Mouse (Mus musculus): ENCODE data around the gene Tnip1.
"Not testable (repeated sequence)": the region's sequence is repeated elsewhere in the genome, so short reads cannot be mapped to it uniquely, and the experiment has no call there.

DNA sequence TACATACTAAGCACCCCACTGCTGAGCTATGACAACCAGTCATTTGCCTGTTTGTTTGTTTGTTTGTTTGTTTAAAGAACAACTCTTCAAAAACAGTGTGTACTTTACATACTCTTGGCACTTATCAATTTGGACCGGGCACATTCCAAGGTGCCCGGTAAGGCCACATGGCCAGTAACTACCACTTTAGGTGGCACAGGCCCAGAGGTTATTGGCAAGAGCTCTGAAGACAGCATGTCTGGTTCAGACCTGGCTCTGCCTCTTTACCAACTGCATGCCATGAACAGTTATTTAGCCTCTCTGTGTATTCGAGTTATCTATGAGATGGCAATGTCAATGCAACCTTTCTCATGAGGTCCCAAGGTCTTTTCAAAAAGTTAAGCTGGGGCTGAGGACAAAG lies 66.1 kb downstream of the Tnip1 start:
- TF ChIP-seq CTCF, POLR2A (IDR thresholded peaks at IDR 0.05; ENCODE audit: extremely low read depth, insufficient read depth, low read length): not testable (repeated sequence)

All from cortical plate, adult 2 months (tissue).